Mouse (Mus musculus) C2C12 (cell line): ENCODE measurements around the gene Csnk2a2. TPM values are rescaled to one million over a fixed set of nuclear protein-coding genes. Genes with fewer than 3 reads are reported as not detected.

Source experiments
- H3K27me3 ChIP-seq: one replicate; pipeline ENCODE4 v1.6.1; 2011; ENCODE audit not compliant: control insufficient read depth, insufficient read depth, insufficient read length
- H3K36me3 ChIP-seq: one replicate; pipeline ENCODE4 v1.6.1; 2011; ENCODE audit not compliant: control insufficient read depth, insufficient read depth
- H3K4me3 ChIP-seq: one replicate; pipeline ENCODE4 v1.5.1; 2011; ENCODE audit warnings: mild to moderate bottlenecking, control low read depth; ENCODE audit not compliant: poor library complexity, insufficient read depth, severe bottlenecking
- H3K79me2 ChIP-seq: one replicate; pipeline ENCODE4 v1.6.1; 2011; ENCODE audit not compliant: control insufficient read depth, insufficient read depth
- H3K79me3 ChIP-seq: one replicate; pipeline ENCODE4 v1.6.1; 2011; ENCODE audit warnings: low read depth, control low read depth
- H3ac ChIP-seq: one replicate; pipeline ENCODE3; 2011; ENCODE audit warnings: low read depth; ENCODE audit not compliant: control insufficient read depth, insufficient read length
- CEBPB ChIP-seq: IDR thresholded peaks from one replicate; pipeline ENCODE4 v1.6.1; 2011; ENCODE audit warnings: low read depth, mild to moderate bottlenecking, control low read depth, moderate library complexity
- CTCF ChIP-seq: IDR thresholded peaks from one replicate; pipeline ENCODE4 v1.5.1; 2011; ENCODE audit not compliant: control insufficient read depth, insufficient read depth, insufficient read length
- FOSL1 ChIP-seq: IDR thresholded peaks from one replicate; pipeline ENCODE4 v1.8.0; 2011; ENCODE audit warnings: mild to moderate bottlenecking, low read length; ENCODE audit not compliant: poor library complexity, insufficient read depth, severe bottlenecking
- MAX ChIP-seq: IDR thresholded peaks from one replicate; pipeline ENCODE4 v1.6.1; 2011; ENCODE audit warnings: mild to moderate bottlenecking, control low read depth
- MYOD1 ChIP-seq: IDR thresholded peaks from one replicate; pipeline ENCODE4 v1.6.1; 2011; ENCODE audit warnings: low read depth; ENCODE audit not compliant: control insufficient read depth, insufficient read length
- MYOG ChIP-seq: IDR thresholded peaks from one replicate; pipeline ENCODE4 v1.6.1; 2011; ENCODE audit not compliant: control insufficient read depth, insufficient read length; ENCODE audit errors: extremely low read depth
- USF1 ChIP-seq: IDR thresholded peaks from one replicate; pipeline ENCODE4 v1.6.1; 2011; ENCODE audit warnings: low read depth, mild to moderate bottlenecking, control low read depth, moderate library complexity
- long read RNA-seq, 2 experiments: library from polyadenylated mRNA; unstranded; transcript quantifications; one replicate each; pipeline ENCODE4 v2.0.0; 2019 to 2020
- polyA plus RNA-seq: library from polyadenylated mRNA; unstranded; fragments of >200 nt; fragmentation: generic; extraction: Trizol; gene quantifications from one replicate; pipeline ENCODE4 v1.2.1, GENCODE M21; 2012; ENCODE audit warnings: missing spikeins

Csnk2a2 gene
- polyA plus RNA-seq = 61.0 TPM
- long read RNA-seq, experiment 1, partial matches to known transcripts = 2 of 7 reads
- long read RNA-seq, experiment 1, other reads (novel, unspliced or antisense) = 5 of 7 reads
- long read RNA-seq, experiment 2, full-length matches to known transcripts = 1 of 10 reads
- long read RNA-seq, experiment 2, partial matches to known transcripts = 5 of 10 reads
- long read RNA-seq, experiment 2, other reads (novel, unspliced or antisense) = 4 of 10 reads

- H3K36me3 ChIP-seq = peaks cover 25% of the 10 kb centered on the region
- H3K27me3 ChIP-seq = peaks cover 8% of the 10 kb centered on the region
- H3K79me2 ChIP-seq = peaks cover 35% of the 10 kb centered on the region
- peak within 1 kb of the TSS; percentile 66 for H3K4me3 ChIP-seq
- TF ChIP-seq USF1 = no peak
- no peak for TF ChIP-seq MYOD1
- TF ChIP-seq CEBPB = no peak
- no peak for TF ChIP-seq FOSL1
- TF ChIP-seq MYOG = no peak
- no peak for TF ChIP-seq CTCF
- no peak for TF ChIP-seq MAX
- peak within 1 kb of the TSS; percentile 59 for H3ac ChIP-seq
- peaks cover 21% of the 10 kb centered on the region for H3K79me3 ChIP-seq
Measured at GRCm38 (mm10) chr8:95490006-95490405, at the start of gene Csnk2a2. Csnk2a2 (minus strand) TSS chr8:95490039.

GRCm38 (mm10) chr8:95539487-95539886 is 49.6 kb upstream of the Csnk2a2 start:
- Histone ChIP-seq H3K27me3 (peaks cover 12% of the 10 kb centered on the region), H3K4me3 (no peak overlapping the region), H3K79me2 (no peaks in the 10 kb centered on the region), H3K36me3 (no peaks in the 10 kb centered on the region), H3ac (no peak overlapping the region), H3K79me3 (no peaks in the 10 kb centered on the region)
- TF ChIP-seq MAX = no peak
- TF ChIP-seq MYOD1 = no peak
- no peak for TF ChIP-seq MYOG
- TF ChIP-seq USF1 = no peak
- TF ChIP-seq FOSL1 = no peak

DNA sequence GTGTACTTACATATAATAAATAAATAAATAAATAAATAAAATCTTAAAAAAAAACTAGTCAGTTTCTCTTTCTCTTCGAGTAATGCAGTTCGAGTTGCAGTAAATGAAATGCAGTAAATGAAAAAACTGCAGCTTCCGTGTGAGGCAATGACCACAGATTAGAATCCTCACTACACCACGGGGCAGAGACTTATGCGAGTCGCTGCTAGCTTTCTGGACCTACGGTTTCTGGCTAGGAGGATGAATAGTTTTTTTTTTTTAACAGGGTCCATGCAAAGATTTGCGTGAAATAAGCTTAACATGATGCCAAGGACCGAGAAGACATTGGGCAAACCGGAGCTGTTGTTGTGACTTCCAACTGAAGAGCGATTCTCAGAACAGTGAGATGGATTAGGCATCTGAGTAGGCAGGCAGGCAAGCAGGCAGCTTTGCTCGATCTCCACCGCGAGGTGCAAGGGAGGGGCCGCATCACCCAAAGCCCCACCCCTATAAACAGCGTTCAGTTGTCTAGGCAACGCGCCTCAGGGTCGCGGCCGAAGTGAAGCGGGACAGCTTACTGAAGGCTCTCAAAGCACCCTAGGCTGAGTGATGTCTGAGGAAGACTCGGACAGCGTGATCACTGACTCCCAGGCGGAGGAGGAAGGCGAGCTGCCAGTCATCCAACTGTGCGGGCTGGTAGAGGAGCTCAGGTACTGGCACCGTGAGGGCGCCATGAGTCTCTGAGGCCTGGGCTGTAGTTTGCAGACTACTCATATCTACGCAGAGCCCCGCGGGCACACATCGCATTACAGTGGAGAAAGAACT is 43.9 kb upstream of the Csnk2a2 start, which contains the start of gene Ccdc113:
Gene Ccdc113, plus strand, starts transcription at position 502 of the 804 bp plus-strand sequence.
- no peaks in the 10 kb centered on the region for H3K36me3 ChIP-seq
- TF ChIP-seq FOSL1 (no peak), CEBPB (no peak), MAX (no peak), CTCF (no peak), MYOG (no peak), USF1 (no peak), MYOD1 (no peak)
- H3ac ChIP-seq = no peak within 1 kb of the TSS
- H3K27me3 ChIP-seq = peaks cover 12% of the 10 kb centered on the region
- no peak within 1 kb of the TSS for H3K4me3 ChIP-seq
- no peaks in the 10 kb centered on the region for H3K79me3 ChIP-seq
- no peaks in the 10 kb centered on the region for H3K79me2 ChIP-seq

DNA sequence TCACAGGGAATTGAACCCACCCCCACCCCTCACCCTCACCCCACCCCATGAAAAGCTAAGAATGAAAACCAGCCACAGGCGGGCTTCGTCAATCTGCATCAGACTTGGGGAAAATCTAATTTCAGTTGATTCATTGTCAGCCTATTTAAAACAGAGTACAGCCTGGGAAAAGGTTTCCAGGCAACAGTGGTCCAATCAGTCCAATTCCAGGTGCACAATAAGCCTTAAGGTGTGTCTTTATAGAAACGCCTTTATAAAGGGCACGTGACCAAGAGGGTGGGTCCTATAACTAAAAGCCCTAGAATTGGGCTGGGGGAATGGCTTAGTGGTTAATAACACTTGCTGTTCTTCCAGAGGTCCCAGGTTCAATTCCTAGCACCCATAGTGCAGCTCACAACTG is 42.4 kb upstream of the Csnk2a2 start:
- no peaks in the 10 kb centered on the region for H3K79me3 ChIP-seq
- peaks cover 21% of the 10 kb centered on the region for H3K27me3 ChIP-seq
- H3K79me2 ChIP-seq = no peaks in the 10 kb centered on the region
- no peak overlapping the region for H3ac ChIP-seq
- H3K36me3 ChIP-seq = no peaks in the 10 kb centered on the region
- no peak overlapping the region for H3K4me3 ChIP-seq
- TF ChIP-seq MAX (no peak), CEBPB (no peak), CTCF (no peak), MYOD1 (no peak), FOSL1 (no peak), MYOG (no peak)

DNA sequence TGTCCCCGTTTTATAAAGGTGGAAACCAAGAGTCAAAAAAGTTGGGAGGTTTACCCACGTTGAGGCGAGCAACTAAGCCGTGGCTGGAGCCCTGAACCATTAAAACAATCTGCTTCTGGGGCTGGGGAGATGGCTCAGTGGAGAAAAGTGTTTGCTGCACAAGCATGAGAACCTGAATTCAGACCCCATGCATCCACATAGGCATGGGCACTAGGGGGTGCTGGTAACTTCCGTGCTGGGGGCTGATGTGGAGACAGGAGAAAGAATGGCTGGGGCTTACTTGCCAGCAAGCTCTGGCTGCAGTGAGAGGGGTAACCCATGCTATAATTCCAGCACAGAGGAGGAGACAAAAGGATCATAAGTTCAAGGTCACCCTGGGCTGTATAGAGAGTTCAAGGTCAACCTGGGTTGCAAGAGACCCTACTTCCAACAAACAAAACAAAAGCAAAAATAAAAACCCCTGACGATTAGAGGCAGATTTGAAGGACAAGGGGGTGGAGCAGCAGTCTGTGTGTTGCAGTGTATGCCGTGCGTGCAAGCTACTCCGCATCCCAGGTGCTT is 39.0 kb upstream of the Csnk2a2 start:
- Histone ChIP-seq H3K27me3 (peaks cover 32% of the 10 kb centered on the region), H3K79me3 (no peaks in the 10 kb centered on the region), H3K4me3 (no peak overlapping the region), H3K36me3 (no peaks in the 10 kb centered on the region), H3K79me2 (no peaks in the 10 kb centered on the region), H3ac (no peak overlapping the region)
- TF ChIP-seq USF1 (no peak), CEBPB (no peak), CTCF (no peak)
